Mouse (Mus musculus): ENCODE results near the gene Abraxas1. TPM values are rescaled to one million over a fixed set of nuclear protein-coding genes. Genes with fewer than 3 reads are reported as not detected.
A peak's percentile ranks its signal among the peaks of the same experiment; 100 is the strongest.

Abraxas1 gene
- polyA plus RNA-seq, 1 experiment from 2014 or later = 25.6 TPM

DNA sequence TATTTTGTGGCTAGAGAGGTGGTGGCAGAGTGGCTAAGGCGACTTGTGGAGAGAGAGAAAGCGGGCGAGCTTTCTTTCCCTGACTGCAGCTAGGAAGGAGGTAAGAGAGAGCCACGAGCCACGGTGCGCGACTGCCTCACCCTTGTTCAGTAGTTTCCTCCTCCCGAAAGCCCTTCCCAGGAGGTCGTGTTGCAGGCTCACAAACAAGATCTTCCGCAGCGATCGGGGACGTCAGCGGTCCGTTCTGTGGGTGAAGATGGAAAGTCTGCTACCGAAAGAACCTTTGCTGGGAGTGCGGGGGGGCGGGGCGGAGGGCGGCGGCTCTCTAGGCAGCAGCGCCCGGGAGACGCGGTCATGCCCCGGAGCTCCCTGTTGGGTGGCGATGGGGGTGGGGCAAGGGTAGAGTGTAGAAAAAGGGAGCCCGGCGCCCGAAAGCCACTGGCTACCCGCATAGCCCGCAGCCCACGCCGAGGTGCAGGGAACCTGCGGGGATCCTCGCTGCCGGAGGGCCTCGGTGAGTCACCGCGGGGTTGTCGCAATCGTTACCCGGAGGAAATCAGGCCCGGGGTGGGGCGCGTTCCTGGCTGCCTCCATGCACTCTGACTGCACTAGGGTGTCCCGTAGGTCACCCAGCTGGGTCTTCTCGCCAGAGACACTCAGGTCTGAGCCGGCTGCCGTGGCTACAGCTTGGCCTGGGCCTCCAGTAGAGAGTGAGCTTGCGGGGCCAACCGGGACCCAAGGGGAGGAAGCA lies 25.3 kb upstream of the Abraxas1 start:
- Histone ChIP-seq H3K4me3 (peak overlapping the region; percentile 74), H3K27me3 (ENCODE audit: insufficient read depth, poor library complexity, severe bottlenecking) (peaks cover 62% of the 10 kb centered on the region), H3K36me3 (no peaks in the 10 kb centered on the region), H3K9me3 (0 out of 2 replicates have a peak, but pooled peaks cover 4% of the 10 kb centered on the region), H3K4me1 (replicated peaks) (peaks cover 22% of the 10 kb centered on the region), H3K27ac (peak overlapping the region; percentile 70)
- WGBS = under 1% methylated on average over 52 of the region's 52 CpGs
- peak; percentile 62 for DNase-seq (ENCODE audit: low spot score)

DNA sequence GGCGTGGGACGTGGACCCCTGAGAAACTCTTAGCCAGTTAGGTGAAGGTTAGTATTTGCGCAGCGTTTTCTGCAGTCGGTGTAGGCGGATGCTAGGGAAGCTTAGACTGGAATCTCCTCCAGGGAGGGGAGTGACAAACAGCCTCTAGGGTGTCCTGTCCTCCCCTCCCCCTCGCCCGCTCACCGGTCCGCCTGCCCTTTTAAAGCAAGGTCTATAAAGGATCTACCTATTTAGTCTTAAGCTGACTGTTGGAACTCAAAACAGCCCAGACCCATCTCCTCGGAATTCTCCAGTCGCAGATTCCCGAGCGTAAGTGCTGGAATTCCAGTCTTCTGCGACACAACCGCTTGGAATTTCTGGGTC lies 24.7 kb upstream of the Abraxas1 start, which contains the start of gene Gpat3:
Gpat3 (plus strand) TSS at position 229 of the 363 bp plus-strand sequence.
- DNase-seq (ENCODE audit: low spot score) = peak; percentile 57
- Histone ChIP-seq H3K27me3 (ENCODE audit: insufficient read depth, poor library complexity, severe bottlenecking) (peaks cover 62% of the 10 kb centered on the region), H3K36me3 (no peaks in the 10 kb centered on the region), H3K9me3 (0 out of 2 replicates have a peak, but pooled peaks cover 4% of the 10 kb centered on the region), H3K27ac (peak within 1 kb of the TSS; percentile 70), H3K4me1 (replicated peaks) (peaks cover 22% of the 10 kb centered on the region), H3K4me3 (peak within 1 kb of the TSS; percentile 74)
- under 1% methylated on average over 16 of the region's 16 CpGs for WGBS

DNA sequence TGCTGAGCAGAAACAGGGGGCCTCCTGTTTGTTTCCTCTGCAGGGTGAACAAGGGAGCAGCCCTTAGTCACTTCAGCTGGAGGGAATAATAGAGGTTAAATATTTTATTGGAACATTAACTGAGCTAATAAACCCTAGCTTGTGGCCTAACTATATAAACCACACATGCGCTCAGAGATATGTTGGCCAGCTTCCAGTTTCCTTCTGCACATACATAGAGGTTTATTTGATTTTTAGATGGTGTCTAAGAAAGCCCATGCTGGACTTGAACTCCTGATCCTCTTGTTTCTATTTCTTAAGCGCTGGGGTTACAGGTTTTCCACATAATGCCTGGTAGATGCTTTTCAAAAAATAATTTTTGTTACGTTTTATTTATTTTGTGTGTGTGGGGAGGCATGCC lies 23.7 kb upstream of the Abraxas1 start:
- Histone ChIP-seq H3K27me3 (ENCODE audit: insufficient read depth, poor library complexity, severe bottlenecking) (peaks cover 62% of the 10 kb centered on the region), H3K4me3 (no peak overlapping the region)

DNA sequence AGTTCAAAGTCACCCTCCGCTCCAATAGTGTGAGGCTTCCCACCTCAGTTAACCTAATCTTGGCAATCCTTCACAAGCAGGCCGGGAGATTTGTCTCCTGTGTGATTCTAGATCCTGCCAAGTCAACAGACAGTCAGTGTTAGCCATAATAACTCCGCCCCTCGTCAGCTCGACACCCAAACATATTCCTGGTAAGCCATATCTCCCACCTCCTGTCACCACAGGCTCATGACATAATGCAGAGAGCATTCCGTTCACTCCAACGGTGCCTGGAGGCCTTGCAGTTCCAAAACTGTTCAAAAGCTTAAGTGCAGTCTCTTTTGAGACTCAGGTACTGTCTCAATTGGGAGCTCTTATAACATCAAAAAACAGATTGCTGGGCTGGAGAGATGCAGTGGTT lies 17.1 kb upstream of the Abraxas1 start:
- no peak for DNase-seq (ENCODE audit: low spot score)
- Histone ChIP-seq H3K9me3 (0 out of 2 replicates have a peak, but pooled peaks cover 4% of the 10 kb centered on the region), H3K27me3 (ENCODE audit: insufficient read depth, poor library complexity, severe bottlenecking) (no peaks in the 10 kb centered on the region), H3K36me3 (no peaks in the 10 kb centered on the region), H3K4me1 (replicated peaks) (no peaks in the 10 kb centered on the region), H3K27ac (no peak overlapping the region), H3K4me3 (no peak overlapping the region)
- 93% methylated on average over 7 of the region's 7 CpGs for WGBS

More for the DNA sequence above, 23.7 kb upstream of the Abraxas1 start:
- no peak overlapping the region for H3K27ac ChIP-seq
- DNase-seq (ENCODE audit: low spot score) = no peak
- H3K36me3 ChIP-seq = no peaks in the 10 kb centered on the region
- H3K4me1 ChIP-seq (replicated peaks) = peaks cover 22% of the 10 kb centered on the region
- 59% methylated on average over 3 of the region's 3 CpGs for WGBS
- 0 out of 2 replicates have a peak, but pooled peaks cover 4% of the 10 kb centered on the region for H3K9me3 ChIP-seq

DNA sequence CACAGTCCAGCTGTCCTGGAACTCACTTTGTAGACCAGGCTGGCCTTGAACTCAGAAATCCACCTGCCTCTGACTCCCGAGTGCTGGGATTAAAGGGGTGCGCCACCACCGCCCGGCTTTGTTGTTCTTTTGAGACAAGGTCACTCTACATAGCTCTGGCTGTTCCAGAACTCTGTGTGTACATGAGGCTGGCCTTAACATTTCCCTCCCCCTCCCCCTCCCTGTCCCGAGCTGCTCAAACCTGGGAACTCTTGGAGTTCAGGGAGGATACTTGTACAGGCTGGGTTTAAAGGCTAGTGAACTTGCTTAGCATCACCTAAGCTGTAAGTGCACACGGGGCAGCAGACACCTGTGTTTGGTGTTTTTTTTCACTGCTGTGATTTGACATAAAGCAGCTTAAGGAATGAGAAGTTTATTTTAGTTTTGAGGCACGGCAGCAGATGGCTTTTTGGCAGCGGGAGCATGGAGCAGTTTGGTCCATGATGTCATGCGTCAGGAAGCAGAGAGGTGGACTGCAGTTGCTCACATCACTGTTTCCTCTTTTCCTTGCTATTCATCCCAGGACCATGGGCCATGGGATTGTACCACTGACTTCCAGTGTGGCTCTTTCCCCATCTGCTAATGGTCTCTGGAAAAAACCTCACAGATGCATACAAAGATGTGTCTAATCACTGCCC lies 15.2 kb upstream of the Abraxas1 start:
- H3K27ac ChIP-seq = no peak overlapping the region
- no peak for DNase-seq (ENCODE audit: low spot score)
- 82% methylated on average over 9 of the region's 9 CpGs for WGBS
- H3K4me3 ChIP-seq = no peak overlapping the region
- H3K27me3 ChIP-seq (ENCODE audit: insufficient read depth, poor library complexity, severe bottlenecking) = no peaks in the 10 kb centered on the region
- no peaks in the 10 kb centered on the region for H3K36me3 ChIP-seq
- no peaks in the 10 kb centered on the region for H3K4me1 ChIP-seq (replicated peaks)
- H3K9me3 ChIP-seq = no peaks in the 10 kb centered on the region

DNA sequence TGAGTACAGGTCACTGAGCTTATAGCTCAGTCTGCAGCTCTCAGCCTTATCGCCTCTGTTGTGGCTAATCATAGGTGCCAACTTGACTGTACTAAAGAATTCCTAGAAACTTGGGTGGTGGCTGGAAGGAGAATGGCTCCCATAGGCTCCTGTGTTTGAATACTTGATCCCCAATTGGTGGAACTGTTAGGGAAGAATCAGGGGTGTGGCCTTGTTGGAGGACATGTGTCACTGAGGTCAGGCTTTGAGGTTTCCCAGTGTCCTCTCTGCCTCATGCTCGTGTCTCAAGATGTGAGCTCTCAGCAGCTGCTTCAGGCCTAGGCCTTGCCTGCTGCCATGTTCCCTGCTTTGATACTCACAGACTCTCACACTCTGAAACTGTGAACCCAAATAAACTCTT lies 13.1 kb upstream of the Abraxas1 start:
- Histone ChIP-seq H3K9me3 (no peaks in the 10 kb centered on the region), H3K36me3 (no peaks in the 10 kb centered on the region), H3K27ac (no peak overlapping the region), H3K27me3 (ENCODE audit: insufficient read depth, poor library complexity, severe bottlenecking) (no peaks in the 10 kb centered on the region), H3K4me3 (no peak overlapping the region), H3K4me1 (replicated peaks) (no peaks in the 10 kb centered on the region)
- 87% methylated on average over 2 of the region's 2 CpGs for WGBS
- no peak for DNase-seq (ENCODE audit: low spot score)

DNA sequence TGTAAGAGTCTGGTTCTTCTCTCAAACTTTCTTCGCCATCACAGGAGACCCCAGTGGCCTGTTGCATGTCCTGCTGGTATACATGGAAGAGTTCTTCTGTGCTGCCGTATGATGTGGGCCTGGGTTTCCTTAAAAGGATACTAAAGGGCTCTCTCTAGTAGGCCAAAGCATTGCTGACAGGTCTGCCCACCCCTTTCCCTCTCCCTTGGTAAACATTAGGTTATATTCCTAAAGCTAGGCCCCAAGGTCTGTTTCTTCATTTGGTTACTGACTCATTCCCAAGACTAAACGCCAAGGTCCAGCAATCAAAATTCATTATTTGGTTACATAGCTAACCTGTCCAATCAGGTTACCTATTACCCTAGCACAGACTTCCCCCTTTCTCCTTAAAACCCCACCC lies 11.9 kb upstream of the Abraxas1 start:
- Histone ChIP-seq H3K9me3 (no peaks in the 10 kb centered on the region), H3K27ac (no peak overlapping the region), H3K27me3 (ENCODE audit: insufficient read depth, poor library complexity, severe bottlenecking) (no peaks in the 10 kb centered on the region), H3K4me3 (no peak overlapping the region), H3K4me1 (replicated peaks) (no peaks in the 10 kb centered on the region), H3K36me3 (no peaks in the 10 kb centered on the region)
- 94% methylated on average over 3 of the region's 3 CpGs for WGBS
- DNase-seq (ENCODE audit: low spot score) = no peak

DNA sequence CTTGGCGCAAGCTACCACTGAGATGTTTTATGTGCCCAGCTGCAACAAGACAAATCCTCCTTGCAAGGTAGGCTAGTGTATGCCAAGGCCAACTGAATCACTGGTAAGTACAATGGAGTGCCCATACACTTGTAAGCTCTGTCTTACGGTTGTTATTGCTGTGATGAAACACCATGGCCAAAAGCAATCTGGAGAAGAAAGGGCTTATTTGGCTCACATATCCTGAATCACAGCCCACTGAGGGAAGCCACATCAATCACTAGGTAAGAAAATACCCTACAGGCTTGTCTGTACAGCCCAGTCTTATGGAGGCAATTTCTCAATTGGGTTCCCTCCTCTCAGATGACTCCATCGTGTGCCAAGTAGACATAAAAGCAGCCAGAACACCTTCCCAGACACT lies 7.9 kb upstream of the Abraxas1 start:
- no peaks in the 10 kb centered on the region for H3K27me3 ChIP-seq (ENCODE audit: insufficient read depth, poor library complexity, severe bottlenecking)
- WGBS = 87% methylated on average over 3 of the region's 3 CpGs
- no peaks in the 10 kb centered on the region for H3K9me3 ChIP-seq
- no peak for DNase-seq (ENCODE audit: low spot score)
- H3K4me1 ChIP-seq (replicated peaks) = no peaks in the 10 kb centered on the region
- H3K36me3 ChIP-seq = no peaks in the 10 kb centered on the region
- H3K27ac ChIP-seq = no peak overlapping the region
- no peak overlapping the region for H3K4me3 ChIP-seq

DNA sequence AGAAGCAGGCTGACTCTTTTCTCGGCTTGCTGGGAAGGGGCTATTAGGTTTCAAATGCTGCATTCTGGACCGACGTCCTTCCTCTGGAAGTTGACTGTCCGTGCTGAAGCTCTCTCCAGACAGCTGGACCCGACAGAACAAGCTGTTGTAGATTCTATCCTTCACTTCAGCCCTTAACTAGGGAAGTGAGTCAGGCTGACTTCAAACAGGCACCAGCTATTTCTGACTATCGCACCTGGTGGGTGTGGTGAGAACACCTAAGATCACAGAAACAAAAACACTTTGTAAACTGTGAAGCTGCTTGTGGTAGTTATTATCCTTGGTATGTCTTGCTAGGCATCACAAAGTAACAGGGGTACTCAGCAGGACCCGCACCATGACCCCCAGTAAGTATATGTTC lies 5.8 kb upstream of the Abraxas1 start:
- Histone ChIP-seq H3K27ac (no peak overlapping the region), H3K36me3 (no peaks in the 10 kb centered on the region), H3K27me3 (ENCODE audit: insufficient read depth, poor library complexity, severe bottlenecking) (no peaks in the 10 kb centered on the region), H3K4me1 (replicated peaks) (no peaks in the 10 kb centered on the region), H3K9me3 (no peaks in the 10 kb centered on the region), H3K4me3 (no peak overlapping the region)
- no peak for DNase-seq (ENCODE audit: low spot score)
- 73% methylated on average over 7 of the region's 7 CpGs for WGBS

DNA sequence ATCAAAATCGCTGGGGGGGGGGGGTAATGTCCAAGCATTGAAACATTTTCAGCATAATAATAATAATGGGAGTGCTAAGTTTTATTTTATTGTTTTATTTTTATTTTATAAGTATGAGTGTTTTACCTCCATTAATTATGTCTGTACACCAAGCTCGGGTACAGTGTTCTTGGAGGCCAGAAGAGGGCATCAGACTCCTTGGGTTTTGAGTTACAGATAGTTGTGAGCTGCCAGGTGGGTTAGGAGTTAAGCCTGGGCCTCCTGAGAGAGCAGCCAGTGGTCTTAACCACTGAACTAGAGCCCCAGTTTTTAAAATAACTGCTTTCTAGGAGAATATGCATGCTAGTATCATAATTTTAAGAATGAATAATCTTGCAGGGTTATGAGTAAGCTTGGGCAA lies 5.2 kb upstream of the Abraxas1 start:
- no peak for DNase-seq (ENCODE audit: low spot score)
- H3K36me3 ChIP-seq = no peaks in the 10 kb centered on the region
- 24% methylated on average over 2 of the region's 2 CpGs for WGBS

DNA sequence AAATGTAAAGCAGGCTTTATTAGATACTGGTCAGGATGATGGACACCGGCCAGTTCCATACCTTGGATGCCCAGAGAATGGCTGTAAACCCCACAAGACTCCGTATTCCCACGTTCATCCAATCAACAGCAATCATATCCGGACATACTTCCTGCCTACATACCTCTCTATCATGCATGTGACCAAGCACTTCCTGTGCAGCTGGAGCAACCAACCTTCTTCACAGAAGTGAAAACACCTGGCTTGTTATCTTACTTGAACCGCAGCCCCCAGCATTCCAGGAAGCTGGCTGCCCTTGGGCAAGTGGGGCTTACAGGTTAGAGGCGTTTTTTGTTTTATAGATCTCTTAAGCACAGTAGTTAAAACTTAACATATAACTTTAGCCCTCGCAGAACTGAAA lies 2.1 kb upstream of the Abraxas1 start:
- peaks cover 2% of the 10 kb centered on the region; the same call in 1 of the 2 replicates for H3K36me3 ChIP-seq
- H3K4me3 ChIP-seq = no peak overlapping the region
- no peaks in the 10 kb centered on the region for H3K9me3 ChIP-seq
- peaks cover 9% of the 10 kb centered on the region for H3K4me1 ChIP-seq (replicated peaks)
- H3K27me3 ChIP-seq (ENCODE audit: insufficient read depth, poor library complexity, severe bottlenecking) = no peaks in the 10 kb centered on the region
- H3K27ac ChIP-seq = no peak overlapping the region
- DNase-seq (ENCODE audit: low spot score) = no peak
- WGBS = 87% methylated on average over 7 of the region's 7 CpGs

More for the DNA sequence above, 5.2 kb upstream of the Abraxas1 start:
- H3K4me1 ChIP-seq (replicated peaks) = peaks cover 3% of the 10 kb centered on the region; the same call in 1 of the 2 replicates
- no peak overlapping the region for H3K27ac ChIP-seq
- no peaks in the 10 kb centered on the region for H3K9me3 ChIP-seq
- no peaks in the 10 kb centered on the region for H3K27me3 ChIP-seq (ENCODE audit: insufficient read depth, poor library complexity, severe bottlenecking)
- no peak overlapping the region for H3K4me3 ChIP-seq

DNA sequence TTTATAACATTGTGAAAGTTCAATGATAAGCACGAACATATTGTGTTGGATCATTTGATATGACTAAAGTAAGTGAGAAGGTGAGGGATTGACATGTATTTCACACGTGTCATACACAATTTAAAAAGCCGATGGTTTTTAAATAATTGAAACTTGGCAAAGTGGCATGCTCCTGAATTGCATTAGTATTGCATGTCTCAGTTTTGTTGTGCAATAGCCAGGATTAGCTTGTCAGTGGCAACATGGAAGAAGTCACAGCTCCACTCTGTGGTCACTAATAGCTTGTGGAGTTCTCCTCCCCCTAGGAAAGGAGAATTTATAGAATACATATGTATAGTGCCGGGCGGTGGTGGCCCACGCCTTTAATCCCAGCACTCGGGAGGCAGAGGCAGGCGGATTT lies 610 bp upstream of the Abraxas1 start:
- H3K9me3 ChIP-seq = no peaks in the 10 kb centered on the region
- WGBS = 84% methylated on average over 8 of the region's 8 CpGs
- peak overlapping the region; percentile 87 for H3K4me3 ChIP-seq
- H3K4me1 ChIP-seq (replicated peaks) = peaks cover 9% of the 10 kb centered on the region
- no peak for DNase-seq (ENCODE audit: low spot score)
- no peak overlapping the region for H3K27ac ChIP-seq
- peaks cover 11% of the 10 kb centered on the region for H3K36me3 ChIP-seq
- H3K27me3 ChIP-seq (ENCODE audit: insufficient read depth, poor library complexity, severe bottlenecking) = no peaks in the 10 kb centered on the region

All from hindbrain, embryonic 10.5 days (tissue).